Mouse (Mus musculus): ENCODE measurements around the gene Zfp932.
"Not testable (repeated sequence)": the region's sequence is repeated elsewhere in the genome, so short reads cannot be mapped to it uniquely, and the experiment has no call there.

Gene Zfp932

DNA sequence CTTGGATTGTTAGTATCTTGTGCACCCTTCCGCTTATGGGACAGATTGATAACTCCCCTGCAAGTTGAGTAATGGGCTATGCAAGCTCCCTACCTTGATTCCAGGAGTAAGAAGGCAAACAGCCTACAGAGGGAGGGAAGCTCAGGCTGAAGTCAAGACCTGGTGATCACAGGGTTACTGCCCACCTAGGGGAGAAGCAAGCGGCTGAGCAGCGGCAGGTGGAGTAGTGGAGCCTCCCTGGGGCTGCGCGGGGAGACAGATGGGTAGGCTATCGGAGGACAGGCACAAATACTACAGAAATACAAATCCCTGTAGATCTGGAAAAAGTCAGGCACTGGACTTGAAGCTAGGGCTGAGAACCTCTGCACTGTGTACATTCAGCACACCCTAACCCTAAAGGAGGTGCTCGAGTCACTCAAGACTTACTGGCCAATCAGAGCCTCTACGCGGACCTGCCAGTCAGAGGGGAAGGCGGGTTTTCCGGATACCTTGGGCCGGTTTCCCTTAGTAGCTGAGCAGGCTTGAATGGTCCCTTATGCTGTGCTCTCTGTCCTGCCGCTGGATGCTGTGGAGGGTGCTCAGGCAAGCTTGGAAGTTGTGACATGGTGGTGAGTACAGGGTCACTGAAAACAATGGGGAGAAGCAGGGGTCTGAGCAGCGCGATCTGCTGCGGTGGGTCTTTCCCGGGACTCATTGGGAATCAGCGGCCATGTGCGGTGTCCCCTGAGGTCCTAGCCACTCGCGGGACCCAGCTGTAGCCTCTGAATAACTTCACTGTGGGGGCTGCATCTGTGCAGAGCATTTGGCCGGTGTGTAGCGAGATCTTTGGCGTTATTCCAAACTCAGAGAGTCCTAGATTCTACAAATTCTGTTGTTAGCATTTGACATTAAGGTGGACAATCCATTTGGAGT is at the start of gene Zfp932:
Zfp932 (plus strand) TSS at position 496 of the 912 bp plus-strand sequence.
- DNase-seq (ENCODE audit: low spot score) = peak; percentile 68

DNA sequence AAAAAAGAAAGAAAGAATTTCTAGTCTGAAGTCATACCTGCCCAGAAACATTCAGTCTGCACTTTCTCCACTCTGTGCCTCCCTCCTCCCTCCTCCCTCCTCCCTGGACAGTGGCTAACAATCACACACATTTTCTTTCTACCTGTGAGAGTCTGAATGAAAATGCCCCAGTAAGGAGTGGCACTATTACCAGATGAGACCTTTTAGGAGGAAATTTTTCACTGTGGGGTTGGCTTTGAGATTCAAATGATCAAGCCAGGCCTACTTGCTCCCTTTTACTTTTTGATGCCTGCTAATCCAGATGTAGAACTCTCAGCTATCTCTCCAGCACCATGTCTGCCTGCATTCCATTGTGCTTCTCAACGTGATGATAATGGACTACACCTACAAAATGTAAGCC is 46.0 kb upstream of the Zfp932 start:
- no peak for DNase-seq (ENCODE audit: low spot score)

DNA sequence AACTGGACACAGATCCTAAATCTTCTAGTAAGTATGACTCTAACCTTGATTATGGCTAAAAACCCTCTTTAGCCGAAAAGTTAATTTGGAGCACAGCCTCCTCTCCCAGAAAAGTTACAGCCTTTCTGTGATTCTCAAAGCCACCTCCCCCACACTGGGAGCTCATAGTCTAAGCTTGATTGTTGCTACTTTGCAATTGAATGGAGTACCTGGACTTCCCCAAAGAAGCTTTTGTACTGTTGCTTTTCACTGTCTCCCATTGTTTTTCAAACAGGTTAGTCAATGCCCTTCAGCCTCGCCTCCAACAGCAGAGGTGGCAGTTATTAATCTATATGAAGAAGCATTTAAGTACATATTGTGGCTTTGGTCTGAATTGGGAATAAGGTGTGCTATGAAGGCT is 15.6 kb upstream of the Zfp932 start:
- not testable (repeated sequence) for DNase-seq (ENCODE audit: low spot score)

DNA sequence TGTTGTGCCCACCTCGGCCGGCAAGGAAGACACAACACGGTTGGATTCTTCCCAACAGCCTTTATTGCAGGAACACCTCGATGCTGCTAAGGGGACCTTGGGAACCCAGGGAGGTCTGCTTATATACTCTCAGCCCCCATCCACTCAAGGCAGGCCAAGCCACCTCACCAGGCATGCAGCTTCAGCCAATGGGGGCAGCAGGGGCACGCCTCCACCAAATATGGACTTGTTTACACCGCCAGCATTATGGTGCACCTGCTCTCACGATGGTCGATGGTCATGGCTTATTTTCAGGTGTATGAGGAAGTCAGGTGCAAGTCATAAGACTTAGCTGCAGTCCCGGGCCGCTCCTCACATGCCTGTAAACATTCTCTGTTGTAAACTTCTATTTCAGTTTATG is 860 bp upstream of the Zfp932 start:
- not testable (repeated sequence) for DNase-seq (ENCODE audit: low spot score)

DNA sequence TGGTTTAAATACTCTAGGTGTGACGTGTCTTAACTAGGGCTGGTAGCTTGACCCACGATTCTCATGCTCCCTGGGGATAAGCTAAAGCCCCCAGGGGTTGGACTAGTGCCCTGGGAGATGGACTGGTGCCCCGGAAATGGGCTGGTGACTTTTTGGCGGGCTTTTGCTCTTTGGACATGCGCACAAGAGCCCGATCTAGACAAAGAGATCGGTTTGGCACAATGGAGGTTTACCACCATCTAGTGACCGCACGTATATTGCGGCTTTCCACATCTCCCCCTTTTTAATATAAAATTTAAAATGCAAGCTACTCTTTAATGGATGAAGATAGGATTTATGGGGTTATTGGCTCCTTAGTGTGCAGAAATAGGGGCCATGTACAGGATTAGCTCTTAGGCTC is 19.5 kb downstream of the Zfp932 start:
- not testable (repeated sequence) for DNase-seq (ENCODE audit: low spot score)

DNA sequence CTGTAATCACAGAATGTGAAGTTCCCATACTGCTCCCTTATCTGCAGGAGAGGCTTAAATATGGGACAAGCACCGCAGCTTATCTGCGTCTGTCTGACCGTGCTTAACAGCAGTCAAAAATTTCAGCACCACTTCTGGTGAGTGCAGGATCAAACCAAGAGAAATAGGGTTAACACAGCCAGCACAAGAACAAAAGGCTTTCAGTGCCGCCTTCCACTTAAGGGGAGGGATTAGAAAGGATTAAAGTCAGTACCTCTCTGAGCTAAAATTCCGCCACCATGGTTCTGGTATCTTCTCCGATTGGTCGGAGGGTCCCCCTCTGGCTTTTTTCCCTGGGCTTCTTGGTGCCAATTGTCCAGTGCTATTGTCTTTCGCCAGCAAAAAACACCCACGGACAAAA is 27.0 kb downstream of the Zfp932 start:
- DNase-seq (ENCODE audit: low spot score) = no peak

DNA sequence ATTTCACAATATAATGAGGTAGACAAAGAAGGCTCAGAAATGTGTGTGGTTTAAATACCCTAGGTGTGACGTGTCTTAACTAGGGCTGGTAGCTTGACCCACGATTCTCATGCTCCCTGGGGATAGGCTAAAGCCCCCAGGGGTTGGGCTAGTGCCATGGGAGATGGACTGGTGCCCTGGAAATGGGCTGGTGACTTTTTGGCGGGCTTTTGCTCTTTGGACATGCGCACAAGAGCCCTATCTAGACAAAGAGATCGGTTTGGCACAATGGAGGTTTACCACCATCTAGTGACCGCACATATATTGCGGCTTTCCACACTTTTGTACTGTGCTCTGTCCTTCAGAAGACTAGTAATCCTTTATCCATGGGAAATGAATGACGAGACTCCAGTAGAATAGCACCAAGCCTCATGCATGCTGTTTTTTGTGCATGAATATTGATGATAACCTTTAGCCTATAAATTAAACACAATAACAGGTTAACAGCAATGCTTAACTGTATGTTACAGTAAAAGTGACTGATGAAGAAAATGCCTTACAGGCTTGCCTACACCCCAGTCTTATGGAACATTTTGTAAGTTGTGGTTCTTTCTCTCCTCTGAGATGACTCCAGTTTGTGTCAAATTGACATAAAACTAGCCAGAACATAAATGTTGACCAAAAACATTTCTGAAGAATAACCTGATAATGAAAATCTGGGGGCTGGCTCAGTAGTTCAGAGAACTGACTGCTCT is 27.5 kb downstream of the Zfp932 start:
- peak; percentile 17 for DNase-seq (ENCODE audit: low spot score)

DNA sequence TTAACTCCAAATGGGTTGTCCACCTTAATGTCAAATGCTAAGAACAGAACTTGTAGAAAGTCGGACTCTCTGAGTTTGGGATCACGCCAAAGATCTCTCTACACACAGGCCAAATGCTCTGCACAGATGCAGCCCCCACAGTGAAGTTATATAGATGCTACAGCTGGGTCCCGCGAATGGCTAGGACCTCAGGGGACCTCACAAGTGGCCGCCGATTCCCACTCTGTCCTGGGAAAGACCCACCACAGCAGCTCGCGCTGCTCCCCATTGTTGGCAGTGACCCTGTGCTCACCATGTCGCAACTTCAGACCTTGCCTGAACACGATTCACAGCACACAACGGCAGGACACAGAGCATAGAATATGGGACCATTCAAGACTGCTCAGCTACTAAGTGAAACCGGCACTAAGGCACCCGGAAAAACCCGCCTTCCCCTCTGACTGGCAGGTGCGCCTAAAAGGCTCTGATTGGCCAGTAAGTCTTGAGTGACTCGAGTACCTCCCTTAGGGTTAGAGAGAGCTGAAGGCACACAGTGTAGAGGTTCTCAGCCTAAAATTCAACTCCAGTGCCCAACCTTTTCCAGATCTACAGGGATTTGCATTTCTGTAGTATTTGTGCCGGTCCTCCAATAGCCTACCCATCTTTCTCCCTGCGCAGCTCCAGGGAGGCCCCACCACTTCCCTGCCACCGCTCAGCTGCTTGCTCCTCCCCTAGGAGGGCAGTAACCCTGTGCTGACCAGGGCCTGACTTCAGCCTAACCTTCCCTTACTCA is 61.5 kb downstream of the Zfp932 start:
- peak; percentile 73 for DNase-seq (ENCODE audit: low spot score)
